Mouse (Mus musculus) spleen, adult 12 weeks (tissue): ENCODE results near the gene Tmem38a.

Source experiments
- DNase-seq: peaks from one replicate; pipeline ENCODE4 v3.0.0; 2022; ENCODE audit warnings: low spot score

Gene Tmem38a

DNA sequence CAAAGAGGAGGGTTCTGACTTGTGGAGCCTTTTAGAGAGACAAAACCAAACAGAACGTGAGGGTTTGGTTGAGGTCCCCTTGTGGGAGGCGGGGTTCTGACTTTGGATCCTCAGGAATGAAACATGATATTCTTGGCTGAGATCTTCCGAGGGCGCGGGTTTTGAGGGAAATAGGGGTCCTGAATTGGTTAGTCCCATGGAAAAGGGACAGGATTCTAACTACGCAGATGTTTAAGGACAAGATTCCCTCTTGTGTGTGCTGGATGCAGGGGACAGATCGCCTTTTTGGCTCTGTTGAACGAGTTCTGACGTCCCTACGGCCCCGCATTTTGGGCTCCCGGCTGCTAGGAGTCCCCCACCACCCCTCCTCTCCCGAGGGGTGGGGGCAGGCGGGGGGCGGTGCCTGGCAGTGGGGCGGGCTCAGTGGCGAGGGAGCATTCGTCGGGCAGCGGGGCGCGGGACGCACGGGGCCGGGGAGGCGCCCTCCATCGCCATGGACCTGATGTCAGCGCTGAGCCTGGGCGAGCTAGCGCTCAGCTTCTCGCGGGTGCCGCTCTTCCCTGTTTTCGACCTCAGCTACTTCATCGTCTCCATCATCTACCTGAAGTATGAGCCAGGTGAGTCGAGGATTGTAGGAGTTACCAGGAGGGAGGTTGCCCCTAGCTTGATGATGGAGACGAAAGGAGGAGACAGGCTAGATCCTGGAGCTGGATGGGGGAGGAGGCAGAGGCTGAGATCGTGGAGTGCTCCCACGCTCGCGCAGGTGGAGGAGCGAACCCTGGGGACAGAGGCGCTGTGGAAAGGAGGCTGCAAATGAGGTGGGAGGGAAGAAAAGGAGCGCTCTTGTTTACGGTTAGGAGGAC is at the start of gene Tmem38a:
Gene Tmem38a (plus strand): TSS at position 445 of the 863 bp plus-strand sequence.
- peak; percentile 37 for DNase-seq

DNA sequence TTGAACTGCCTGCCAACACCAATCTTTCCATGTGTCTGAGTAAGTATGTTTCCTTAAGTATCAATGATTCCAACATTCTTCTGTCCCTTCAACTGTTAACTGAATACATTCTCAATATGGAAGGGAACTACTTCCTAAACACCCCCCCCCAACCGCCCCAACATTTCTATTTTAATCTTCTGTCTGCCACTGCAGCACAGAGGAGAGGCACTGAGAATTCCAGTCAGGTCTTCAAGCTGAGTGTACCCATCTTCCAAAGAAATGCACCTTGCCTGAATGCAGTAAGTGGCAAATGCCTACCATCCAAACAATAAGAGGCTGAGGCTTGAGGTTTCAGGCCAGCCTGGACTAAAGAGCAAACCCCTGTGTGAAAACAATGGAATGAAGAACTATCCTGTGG is 39.8 kb upstream of the Tmem38a start:
- DNase-seq: no peak

DNA sequence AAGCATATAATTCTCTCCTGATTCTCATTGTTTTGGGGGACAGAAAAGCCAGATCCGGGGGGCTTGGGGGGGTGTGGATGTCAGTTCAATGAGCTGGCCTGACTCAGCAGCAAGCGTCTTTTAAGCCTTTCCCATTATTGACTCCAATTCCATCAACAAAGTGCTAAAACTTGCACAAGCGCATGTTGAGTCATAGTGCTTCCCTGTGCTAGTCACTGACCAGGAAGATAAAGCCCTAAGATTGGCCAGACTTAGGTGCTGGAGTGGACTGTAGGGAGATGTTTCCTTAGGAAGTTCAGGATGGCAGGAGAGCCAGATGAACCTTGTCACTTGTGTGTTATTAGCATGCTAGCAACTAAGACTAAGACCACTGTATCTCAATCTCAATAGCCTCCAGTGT is 37.0 kb upstream of the Tmem38a start:
- no peak for DNase-seq

DNA sequence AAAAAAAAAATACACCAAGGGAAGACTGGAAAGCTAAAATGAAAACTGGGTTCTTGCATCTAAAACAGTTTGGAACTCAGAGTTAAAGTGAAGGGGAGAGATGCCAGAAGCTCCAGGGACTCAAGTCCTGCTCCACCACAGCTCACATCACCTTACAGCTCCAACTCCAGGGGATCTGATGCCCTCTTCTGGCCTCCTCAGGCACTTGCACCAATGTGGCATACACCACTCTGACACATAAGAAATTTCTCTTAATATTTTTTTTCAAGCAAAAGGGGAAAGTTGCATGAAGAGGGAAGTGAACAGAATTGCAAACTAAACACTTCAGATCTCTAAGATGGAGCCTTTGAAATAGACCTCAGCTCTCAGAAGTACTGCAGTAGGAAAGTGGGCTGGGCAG is 32.6 kb upstream of the Tmem38a start:
- no peak for DNase-seq

DNA sequence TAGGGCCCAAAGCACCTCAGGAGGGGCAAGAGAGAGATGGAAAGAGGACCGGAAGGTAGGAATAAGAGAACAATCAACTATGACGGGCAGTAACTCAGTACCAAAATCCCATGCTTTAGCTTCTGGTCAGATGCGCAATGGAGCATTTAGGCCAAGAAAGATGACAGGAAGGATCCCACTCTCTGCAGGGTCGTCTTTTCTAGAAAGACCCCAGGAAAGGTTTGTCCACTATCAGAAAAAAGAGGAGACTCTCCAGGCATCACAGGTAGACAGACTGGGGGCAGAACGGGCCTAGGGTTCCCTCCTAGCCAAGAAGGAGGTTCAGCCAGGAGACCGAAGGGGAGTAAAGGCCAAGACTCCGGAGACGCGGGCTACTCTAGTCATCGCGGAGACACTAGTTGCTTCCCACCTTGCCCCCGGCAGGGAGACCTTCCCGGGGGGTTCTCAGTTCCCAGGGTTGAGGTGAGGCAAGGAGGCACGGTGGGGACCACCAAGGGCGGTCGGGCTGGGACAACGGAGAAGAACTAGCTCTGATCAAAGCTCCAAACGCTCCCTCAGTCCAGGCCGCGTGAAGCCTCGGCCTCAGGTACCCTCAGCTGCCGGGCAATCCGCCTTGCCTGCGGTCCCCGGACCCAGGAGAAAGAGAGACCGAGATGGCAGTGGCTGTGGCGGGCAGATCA is 24.6 kb upstream of the Tmem38a start:
- DNase-seq: peak; percentile 37

DNA sequence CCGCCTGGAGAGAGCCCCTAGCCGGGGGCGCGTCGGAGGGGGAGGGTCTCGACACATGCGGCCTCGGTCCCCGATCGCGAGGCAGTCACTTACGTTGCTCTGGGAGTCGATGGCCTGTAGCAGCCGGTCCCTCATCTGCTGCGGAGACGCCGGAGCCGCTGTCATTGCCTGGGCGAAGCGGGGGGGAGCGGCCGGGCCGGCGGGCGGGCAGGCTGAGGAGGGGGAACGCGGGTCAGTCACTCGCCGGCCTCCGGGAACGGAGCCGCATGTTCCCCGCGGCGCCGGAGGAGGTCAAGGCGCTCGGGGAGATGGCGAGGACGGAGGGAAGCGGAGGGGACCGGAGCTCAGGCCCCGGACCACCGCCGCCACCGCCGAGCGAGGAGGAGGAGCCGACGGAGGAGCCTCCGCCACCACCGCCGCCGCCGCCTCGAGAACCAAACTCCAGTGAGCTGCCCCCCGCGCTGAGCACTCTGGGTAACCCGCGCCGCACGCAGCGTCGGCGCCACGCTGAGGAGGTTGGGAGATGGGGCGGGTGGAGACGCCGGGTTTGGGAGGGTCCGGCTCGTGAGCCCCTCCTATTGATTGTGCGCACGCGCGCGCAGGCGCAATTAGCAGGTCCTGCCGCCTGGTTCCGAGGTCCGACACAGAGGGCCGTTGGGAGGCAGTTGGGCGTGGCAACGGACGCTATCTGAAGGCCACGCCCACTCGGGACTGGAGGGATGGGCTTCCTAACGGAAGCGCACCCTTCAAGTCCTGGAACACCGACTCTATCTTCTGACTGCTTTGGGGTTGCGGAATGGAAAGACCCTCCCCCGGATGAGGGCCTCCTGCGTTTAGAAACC is 23.8 kb upstream of the Tmem38a start, which contains the start of gene Med26:
Gene Med26 (minus strand): TSS at position 469 of the 842 bp plus-strand sequence.
- peak; percentile 92 for DNase-seq

DNA sequence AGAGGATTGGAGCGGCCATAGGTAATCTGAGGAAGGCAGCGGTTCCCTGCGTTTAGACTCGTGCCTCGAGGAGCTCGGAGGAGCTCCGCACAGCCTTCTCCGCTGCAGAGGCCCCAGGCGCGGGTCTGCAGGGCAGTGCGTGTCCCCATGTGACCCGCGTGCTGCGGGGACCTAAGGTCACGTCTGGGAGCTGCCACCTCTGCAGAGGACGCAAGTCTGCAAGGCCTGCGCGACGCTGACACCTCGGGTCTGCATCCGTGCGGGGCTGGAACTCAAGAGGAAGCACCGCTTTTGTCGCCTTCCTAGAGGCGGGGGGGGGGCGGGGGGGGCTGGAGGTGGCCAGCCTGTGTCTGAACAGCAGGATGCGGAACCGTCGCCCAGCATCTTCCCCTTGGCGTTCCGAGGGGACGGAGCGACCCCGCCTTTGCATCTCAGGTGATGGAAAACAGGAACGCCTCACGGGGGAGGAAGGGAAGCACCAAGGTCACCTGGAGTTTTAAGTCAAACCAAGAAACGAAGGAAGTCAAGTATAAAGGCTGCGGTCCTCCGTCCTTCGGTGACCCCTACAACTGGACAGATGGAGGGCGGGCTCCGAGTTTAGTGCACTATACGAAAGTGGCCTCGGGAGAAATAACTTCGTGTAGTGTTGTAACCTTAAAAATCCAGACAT is 23.1 kb upstream of the Tmem38a start:
- no peak for DNase-seq

DNA sequence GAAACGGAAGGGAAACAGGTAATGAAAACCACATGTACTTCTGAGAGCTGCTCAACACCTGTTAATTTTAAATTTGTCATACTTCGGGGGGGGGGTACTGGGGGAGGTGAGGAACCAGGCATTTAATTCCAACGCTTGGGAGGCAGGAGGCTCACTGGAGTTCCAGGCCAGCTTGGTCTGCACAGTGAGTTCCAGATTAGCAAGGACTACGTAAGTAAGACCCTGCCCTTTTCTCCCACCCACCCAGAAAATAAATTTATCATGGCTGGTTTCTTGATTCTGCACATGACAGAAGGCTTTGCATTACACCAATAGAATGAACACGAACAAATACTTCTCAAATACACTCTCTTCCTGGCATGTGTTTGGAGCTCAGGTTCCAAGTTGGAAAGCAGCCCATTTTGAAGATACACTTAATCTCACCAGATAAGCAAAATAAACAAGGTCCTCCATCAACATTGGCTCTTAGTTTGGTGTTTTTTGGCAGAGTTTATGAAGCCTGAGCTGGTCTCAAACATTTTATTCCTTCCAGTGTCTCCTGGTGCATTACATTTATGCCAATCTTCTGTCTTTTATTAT is 22.5 kb upstream of the Tmem38a start:
- no peak for DNase-seq

DNA sequence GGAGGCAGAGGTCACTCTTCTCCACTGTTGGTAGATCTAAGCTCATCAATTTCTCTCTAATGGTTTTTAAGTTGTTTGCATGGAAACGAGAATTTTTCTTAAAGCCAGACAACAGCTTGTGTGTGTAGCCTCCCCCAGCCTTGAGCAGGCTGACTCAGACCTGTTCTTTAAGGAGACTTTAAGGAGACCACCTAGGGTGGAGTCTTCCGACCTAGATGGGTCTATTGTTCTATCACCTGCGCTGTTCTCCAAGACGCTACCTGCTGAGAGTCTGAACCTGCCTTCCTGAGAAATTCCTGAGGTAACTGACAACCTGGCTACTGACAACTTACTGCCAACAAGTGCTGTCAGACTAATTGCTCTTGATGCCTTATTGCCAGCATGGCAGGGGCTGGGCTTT is 16.1 kb upstream of the Tmem38a start:
- DNase-seq: no peak

DNA sequence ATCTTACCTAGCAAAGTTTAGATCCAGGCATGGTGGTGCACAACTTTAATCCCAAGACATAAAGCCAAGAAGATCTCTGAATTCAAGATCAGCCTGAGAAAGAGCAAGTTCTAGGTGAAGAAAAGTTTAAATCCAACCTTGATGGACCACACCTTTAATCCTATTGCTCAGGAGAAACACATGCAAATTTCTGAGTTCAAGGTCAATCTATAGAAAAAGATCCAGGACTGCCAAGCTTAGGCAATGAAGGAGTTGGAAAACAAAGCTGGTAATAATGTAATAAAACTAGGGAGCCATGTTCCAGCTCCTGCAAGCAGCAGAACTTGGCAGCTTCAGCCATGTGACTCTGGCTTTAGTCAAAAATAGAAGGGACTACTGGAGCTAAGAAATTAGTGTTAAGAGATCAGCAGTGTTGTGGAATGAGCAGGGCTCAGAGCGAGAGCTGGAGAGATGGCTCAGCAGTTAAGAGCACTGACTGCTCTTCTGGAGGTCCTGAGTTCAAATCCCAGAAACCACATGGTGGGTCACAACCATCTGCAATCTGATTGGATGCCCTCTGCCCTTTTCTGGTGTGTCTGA is 10.7 kb upstream of the Tmem38a start:
- DNase-seq: no peak

DNA sequence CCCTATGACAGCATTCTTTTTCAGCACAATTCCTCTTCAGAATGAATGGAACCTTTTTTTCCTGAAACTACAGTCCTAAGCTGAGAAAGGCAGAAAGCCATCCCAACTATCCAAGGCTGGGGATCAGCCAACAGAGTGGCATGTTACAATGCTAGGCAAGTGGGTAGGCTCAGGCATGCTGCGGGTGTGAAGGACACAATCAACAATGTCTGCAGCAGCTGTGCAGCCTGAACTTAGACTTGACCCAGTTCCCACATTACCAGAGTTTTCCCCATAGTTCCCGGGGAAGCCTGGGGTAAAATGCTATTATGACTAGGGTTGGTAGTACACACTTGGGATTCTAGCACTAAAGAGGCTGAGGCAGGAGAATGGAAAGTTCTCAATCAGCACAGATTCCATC is 5.9 kb upstream of the Tmem38a start:
- DNase-seq: no peak

DNA sequence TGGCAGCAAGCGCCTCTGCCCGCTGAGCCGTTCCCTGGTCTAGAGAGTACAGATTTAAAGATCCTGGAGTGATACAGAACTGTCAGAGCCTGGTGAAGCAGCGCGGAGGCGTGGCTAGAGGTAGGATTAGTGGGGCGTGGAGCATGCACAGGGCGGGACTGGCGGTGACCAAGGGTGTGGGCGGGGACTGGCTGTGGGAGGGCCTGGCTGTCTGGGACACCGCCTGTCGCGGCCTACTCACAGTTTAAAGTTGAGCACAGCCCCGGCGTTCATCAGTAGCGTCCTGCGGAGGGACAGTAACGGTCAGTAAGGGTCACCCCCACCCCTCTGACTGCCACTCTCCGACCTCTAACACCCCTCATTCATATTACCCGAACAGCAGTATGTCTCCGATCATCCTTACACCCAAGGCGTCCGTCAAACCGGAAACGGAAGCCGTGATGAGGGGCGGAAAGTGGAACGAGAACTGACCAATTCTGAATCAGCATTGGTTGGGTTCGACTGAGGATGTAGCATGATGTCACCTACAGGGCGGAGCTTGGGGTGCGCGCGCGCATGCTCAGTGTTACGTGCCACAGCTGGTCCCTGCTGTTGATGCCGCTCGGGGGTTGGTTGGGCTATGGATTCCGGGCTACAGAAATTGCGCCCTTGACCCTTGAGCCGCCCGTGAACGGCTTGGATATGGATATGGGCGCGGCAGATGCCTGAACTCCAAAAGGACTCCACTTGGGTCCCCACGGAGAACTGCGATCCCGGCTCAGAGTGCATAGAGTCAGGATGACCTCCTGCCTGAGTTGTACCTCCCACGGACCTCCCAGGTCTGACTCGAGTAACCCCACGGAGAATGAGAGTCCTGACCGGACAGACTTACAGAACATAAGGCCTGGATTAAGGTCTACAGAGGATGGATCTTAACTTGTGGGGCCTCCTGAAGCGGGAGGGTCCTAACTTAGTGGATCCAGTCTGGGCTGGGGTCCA is 933 bp upstream of the Tmem38a start, which contains the start of gene Smim7:
Gene Smim7 (minus strand): TSS at position 456 of the 978 bp plus-strand sequence.
- DNase-seq: peak; percentile 96

DNA sequence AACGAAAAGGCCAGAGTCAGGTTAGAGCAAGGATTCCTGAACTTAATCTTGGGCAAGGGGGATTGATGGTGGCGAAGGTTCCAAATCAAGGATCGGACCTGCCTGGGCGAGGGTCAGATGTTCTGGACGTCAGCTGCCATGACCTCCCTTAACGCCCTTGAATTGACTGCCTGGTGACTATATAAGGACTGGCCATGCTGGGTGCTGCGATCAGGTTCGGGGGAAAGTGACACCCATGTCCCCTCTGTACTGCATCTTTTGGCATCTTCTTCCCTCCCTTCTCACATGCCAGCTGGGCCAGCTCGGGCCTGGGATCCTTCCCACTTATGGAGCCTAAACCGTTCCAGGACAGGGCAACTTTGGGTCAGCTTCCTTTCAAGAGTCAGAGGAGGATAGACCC is 652 bp downstream of the Tmem38a start:
- DNase-seq: no peak

DNA sequence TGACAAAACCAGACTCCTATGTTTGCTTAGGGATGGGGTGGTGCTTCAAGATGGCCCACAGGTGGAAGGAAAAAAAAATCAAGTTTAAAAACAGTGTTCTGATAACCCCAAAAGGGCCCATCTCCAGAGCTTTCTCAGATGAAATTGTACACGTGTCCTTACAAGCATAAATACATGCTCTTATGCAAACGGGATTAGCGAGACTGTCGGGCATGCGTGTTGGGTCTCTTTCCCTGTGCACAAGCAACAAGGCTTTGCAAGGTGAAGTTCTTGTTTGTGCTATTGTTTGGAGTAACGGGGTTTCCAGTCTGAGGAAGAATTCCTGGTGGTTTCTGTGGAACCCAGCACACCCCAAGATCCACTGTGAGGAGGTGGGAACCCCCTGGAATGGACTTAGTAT is 1.6 kb downstream of the Tmem38a start:
- DNase-seq: no peak

DNA sequence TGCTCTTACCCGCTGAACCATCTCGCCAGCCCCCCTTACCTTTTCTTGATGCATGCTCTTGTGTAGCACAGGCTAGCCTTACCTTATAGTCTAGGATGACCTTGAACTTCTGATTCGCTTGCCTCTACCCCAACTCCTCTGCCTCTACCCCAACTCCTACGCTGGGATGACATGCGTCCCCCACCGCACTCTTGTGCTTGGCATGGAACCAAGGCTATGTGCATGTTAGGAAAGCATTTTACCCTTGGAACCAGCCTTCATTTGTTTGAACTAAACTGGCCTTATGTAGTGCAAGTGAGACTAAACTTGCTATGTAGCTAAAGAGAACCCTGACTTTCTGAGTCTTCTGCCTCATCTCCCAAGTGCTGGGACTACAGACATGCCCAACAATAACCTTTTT is 4.1 kb downstream of the Tmem38a start:
- no peak for DNase-seq

DNA sequence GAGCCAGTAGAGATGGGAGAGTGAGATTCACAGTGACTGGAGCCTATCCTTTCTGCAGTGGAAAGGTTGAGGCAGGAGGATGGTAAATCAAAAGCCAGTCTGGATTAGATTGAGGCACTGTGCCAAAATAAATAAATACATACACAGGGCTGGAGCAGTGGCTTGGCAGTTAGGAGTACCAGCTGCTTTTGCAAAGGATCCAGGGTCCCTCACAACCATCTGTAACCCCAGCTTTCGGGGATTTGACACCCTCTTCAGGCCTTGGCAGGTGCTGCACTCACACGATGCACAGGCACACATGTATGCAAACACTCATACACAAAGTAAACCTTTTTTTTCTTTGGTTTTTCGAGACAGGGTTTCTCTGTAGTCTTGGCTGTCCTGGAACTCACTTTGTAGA is 5.4 kb downstream of the Tmem38a start:
- no peak for DNase-seq

DNA sequence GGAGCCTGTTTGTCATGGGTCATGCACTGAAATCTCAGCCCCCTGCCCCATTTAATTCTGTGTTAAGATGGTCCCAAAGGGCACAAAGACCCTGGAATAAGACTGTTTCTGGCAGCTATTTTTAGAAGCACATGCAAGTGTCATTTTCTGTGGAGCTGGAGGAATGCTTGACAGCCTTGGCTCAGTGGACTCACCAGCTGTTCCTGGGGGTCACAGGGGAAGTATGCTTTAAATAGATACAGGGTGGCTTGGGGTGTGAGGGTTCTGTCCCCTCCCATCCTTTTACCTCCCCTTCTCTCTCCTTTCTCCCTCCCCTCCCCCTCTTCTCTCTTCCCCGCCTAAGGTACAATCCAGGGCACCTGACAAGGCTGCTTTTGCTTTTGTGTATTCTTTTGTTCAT is 6.1 kb downstream of the Tmem38a start:
- DNase-seq: no peak

DNA sequence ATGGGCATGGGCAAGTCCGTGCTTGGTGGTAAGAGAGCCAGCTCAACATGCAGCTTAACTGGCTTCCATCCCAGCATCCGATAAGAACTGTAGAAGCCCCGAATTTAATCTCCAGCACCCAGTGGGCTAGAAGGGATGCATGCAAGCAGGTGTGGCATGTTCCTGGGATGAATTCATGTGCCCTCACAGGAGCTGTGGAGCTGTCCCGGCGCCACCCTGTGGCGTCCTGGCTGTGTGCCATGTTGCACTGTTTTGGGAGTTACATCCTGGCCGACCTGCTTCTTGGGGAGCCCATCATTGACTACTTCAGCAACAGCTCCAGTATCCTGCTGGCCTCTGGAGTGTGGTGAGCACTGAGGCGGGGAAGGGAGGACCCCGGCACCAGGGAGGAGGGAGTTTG is 7.5 kb downstream of the Tmem38a start:
- DNase-seq: no peak

DNA sequence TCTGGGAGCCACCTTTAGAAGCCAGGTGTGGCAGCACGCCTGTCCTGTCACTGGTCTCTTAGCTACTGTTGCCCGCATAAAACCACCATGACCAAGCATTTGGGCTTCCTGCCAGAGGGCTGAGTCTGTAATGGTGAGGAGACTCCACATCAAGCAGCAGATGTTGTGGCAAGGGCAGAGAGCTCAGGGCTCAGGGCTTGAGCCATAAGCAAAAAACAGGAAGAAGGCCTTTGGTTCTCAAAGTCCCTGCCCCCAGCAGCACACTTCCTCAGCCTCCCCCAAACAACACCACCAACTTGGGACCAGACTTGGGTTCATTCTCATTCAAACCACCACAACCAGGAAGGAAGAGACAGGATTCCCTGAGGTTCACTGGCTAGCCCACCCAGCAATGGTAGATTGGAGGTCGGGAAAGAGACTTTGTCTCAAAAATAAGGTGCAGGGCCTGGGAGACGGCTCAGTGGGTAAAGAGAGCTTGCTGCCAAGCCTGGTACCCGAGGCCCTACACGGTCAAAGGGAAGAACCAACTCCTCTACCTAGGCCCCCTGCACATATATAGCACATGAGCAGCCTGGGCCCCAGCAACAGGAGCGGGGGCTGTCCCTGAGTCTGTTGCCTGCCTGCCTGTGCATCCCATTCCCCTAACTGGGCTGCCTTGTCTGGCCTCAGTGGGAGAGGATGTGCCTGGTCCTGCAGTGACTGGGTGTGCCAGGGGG is 11.4 kb downstream of the Tmem38a start:
- DNase-seq: no peak
